Mouse (Mus musculus): ENCODE results near the gene Morf4l1. TPM values are rescaled to one million over a fixed set of nuclear protein-coding genes. Genes with fewer than 3 reads are reported as not detected.
"Not testable (repeated sequence)": the region's sequence is repeated elsewhere in the genome, so short reads cannot be mapped to it uniquely, and the experiment has no call there.

Gene Morf4l1
- total RNA-seq, 2 experiments from 2014 or later, result 429 to 442 TPM

DNA sequence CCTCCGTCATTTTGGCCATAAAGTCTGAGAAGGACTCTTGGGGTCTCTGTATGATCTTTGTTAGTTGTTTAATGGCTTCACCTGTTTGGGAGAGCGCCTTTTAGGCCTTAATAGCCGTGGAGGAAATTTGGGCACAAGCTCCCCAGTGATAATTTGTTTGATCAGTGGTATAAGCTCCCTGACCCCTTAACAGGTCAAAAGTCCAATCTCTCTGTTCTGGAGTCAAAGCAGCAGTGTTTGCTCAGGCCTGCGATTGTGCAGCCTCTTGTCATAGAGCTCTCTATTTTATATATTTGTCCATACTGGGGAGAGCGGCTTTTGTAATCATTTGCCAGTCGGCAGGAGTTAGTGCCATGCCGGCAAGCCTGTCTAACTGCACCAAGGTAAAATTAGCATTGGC lies 69.4 kb downstream of the Morf4l1 start:
- DNase-seq (ENCODE audit: low spot score in 2 of 2), result no peak
- no peak for TF ChIP-seq CTCF (conservative IDR thresholded peaks at IDR 0.05)
- Histone ChIP-seq H3K4me3 (no peak overlapping the region), H3K27ac (no peak overlapping the region)

- H3K4me3 ChIP-seq, result not testable (repeated sequence)
Observed at GRCm38 (mm10) chr9:90042906-90043305, 71.7 kb downstream of the Morf4l1 start.

More at GRCm38 (mm10) chr9:90042906-90043305, 71.7 kb downstream of the Morf4l1 start:
- not testable (repeated sequence) for H3K27ac ChIP-seq; DNase-seq (ENCODE audit: low spot score in 2 of 2)

Other genes starting within 250 kb of the Morf4l1 start
- gene Rasgrf1, start 204.9 kb downstream of the Morf4l1 start, total RNA-seq (2021), result 100 to 1,000 TPM; 480 to 498 TPM
- gene Ctsh, start 60.6 kb downstream of the Morf4l1 start, total RNA-seq (2021), result 10 to 100 TPM; 13.7 to 16.0 TPM
- gene Adamts7, start 48.3 kb upstream of the Morf4l1 start, total RNA-seq (2021), result under 1 TPM; 0.59 to 0.97 TPM
- gene Tbc1d2b, start 156.0 kb upstream of the Morf4l1 start, total RNA-seq (2021), result 1 to 10 TPM; 9.5 to 9.7 TPM

All from layer of hippocampus, adult 2 months (tissue).